Mouse (Mus musculus) midbrain, embryonic 11.5 days (tissue): ENCODE measurements at regions not wholly inside any gene's neighbourhood (a gene's known extent, or its start where the extent isn't known, plus 50 kb on each side); places are given as distances from the start of the nearest gene placed in this dataset.
"Not testable (repeated sequence)": the region's sequence is repeated elsewhere in the genome, so short reads cannot be mapped to it uniquely, and the experiment has no call there.

Experiments
- ATAC-seq: fragments of 200-750 bp; cut with Nextera tagmentation; 2 replicates; pipeline ENCODE4 v1.8.0; 2017; ENCODE audit warnings: moderate TSS enrichment, moderate library complexity; ENCODE audit not compliant: low FRiP score
- DNase-seq: peaks from one replicate; pipeline ENCODE4 v3.0.0; 2015; ENCODE audit warnings: low spot score; ENCODE audit errors: missing footprints
- H3K27ac ChIP-seq: fragments of 300-500 bp; sonication (generic); 2 replicates; pipeline ENCODE4 v1.5.1; 2014; ENCODE audit warnings: low read depth, low read length
- H3K27me3 ChIP-seq: fragments of 300-500 bp; sonication (generic); 2 replicates; pipeline ENCODE4 v1.6.1; 2014; ENCODE audit warnings: mild to moderate bottlenecking, low read length, moderate library complexity, mixed read lengths; ENCODE audit not compliant: control insufficient read depth, insufficient read depth
- H3K36me3 ChIP-seq: fragments of 300-500 bp; sonication (generic); 2 replicates; pipeline ENCODE4 v1.6.1; 2014; ENCODE audit warnings: mild to moderate bottlenecking, low read length, moderate library complexity, mixed read lengths; ENCODE audit not compliant: control insufficient read depth, insufficient read depth
- H3K4me1 ChIP-seq: fragments of 300-500 bp; sonication (generic); 2 replicates; pipeline ENCODE4 v1.6.1; 2014; ENCODE audit warnings: low read length; ENCODE audit not compliant: control insufficient read depth, insufficient read depth
- H3K4me2 ChIP-seq: fragments of 300-500 bp; sonication (generic); 2 replicates; pipeline ENCODE4 v1.6.1; 2014; ENCODE audit warnings: mild to moderate bottlenecking, moderate library complexity
- H3K4me3 ChIP-seq: fragments of 300-500 bp; sonication (generic); 2 replicates; pipeline ENCODE4 v1.5.1; 2014; ENCODE audit warnings: low read depth, low read length
- H3K9ac ChIP-seq: fragments of 300-500 bp; sonication (generic); 2 replicates; pipeline ENCODE4 v1.6.1; 2014; ENCODE audit warnings: low read length
- H3K9me3 ChIP-seq: fragments of 300-500 bp; sonication (generic); 2 replicates; pipeline ENCODE4 v1.6.1; 2016; ENCODE audit warnings: low read length; ENCODE audit not compliant: control insufficient read depth
- WGBS: fragments of 180-500 bp; shearing (Covaris S2); extraction: QIAGEN DNeasy Blood & Tissue Kit; methylation state at CpG from one replicate; pipeline ENCODE4 v1.1.7; 2014; 5-methylcytosine and 5-hydroxymethylcytosine counted together

GRCm38 (mm10) chr6:22487467-22487866 lies 131.4 kb upstream of the Fam3c start:
- Histone ChIP-seq H3K27ac (no peak overlapping the region), H3K36me3 (no peaks in the 10 kb centered on the region), H3K4me1 (no peaks in the 10 kb centered on the region), H3K4me3 (no peak overlapping the region), H3K9me3 (no peaks in the 10 kb centered on the region), H3K4me2 (no peak overlapping the region), H3K27me3 (no peaks in the 10 kb centered on the region), H3K9ac (no peak overlapping the region)
- WGBS: 78% methylated on average over 3 of the region's 3 CpGs
- ATAC-seq (no peak), DNase-seq (no peak)

- H3K4me2 ChIP-seq: no peak overlapping the region
- WGBS: 88% methylated on average over 11 of the region's 11 CpGs
- no peaks in the 10 kb centered on the region for H3K27me3 ChIP-seq
- no peak overlapping the region for H3K4me3 ChIP-seq
- H3K36me3 ChIP-seq: no peaks in the 10 kb centered on the region
- DNase-seq (no peak), ATAC-seq (no peak)
- H3K9ac ChIP-seq: no peak overlapping the region
- no peaks in the 10 kb centered on the region for H3K9me3 ChIP-seq
- no peaks in the 10 kb centered on the region for H3K4me1 ChIP-seq
- H3K27ac ChIP-seq: no peak overlapping the region
Measured at GRCm38 (mm10) chr6:22485828-22486518, 129.9 kb upstream of the Fam3c start.

GRCm38 (mm10) chr6:22482257-22482656 lies 126.2 kb upstream of the Fam3c start:
- not testable (repeated sequence) for H3K4me1 ChIP-seq, H3K9ac ChIP-seq, H3K36me3 ChIP-seq, H3K27me3 ChIP-seq, ATAC-seq, H3K4me2 ChIP-seq, DNase-seq, H3K9me3 ChIP-seq, H3K27ac ChIP-seq, H3K4me3 ChIP-seq
- WGBS: 83% methylated on average over 4 of the region's 4 CpGs

- H3K27me3 ChIP-seq: no peaks in the 10 kb centered on the region
- WGBS: 87% methylated on average over 4 of the region's 4 CpGs
- no peak overlapping the region for H3K27ac ChIP-seq
- no peaks in the 10 kb centered on the region for H3K4me1 ChIP-seq
- H3K4me3 ChIP-seq: no peak overlapping the region
- DNase-seq (no peak), ATAC-seq (no peak)
- no peaks in the 10 kb centered on the region for H3K36me3 ChIP-seq
- no peak overlapping the region for H3K9ac ChIP-seq
- no peak overlapping the region for H3K4me2 ChIP-seq
- no peaks in the 10 kb centered on the region for H3K9me3 ChIP-seq
Measured at GRCm38 (mm10) chr6:22474604-22475003, 118.6 kb upstream of the Fam3c start.

GRCm38 (mm10) chr6:22474011-22474410 lies 118.0 kb upstream of the Fam3c start:
- Histone ChIP-seq H3K36me3 (no peaks in the 10 kb centered on the region), H3K4me2 (no peak overlapping the region), H3K9me3 (no peaks in the 10 kb centered on the region), H3K4me3 (no peak overlapping the region), H3K27me3 (no peaks in the 10 kb centered on the region), H3K9ac (no peak overlapping the region), H3K27ac (no peak overlapping the region), H3K4me1 (no peaks in the 10 kb centered on the region)
- DNase-seq (no peak), ATAC-seq (no peak)
- 84% methylated on average over 2 of the region's 2 CpGs for WGBS

- H3K9ac ChIP-seq, ATAC-seq, H3K4me1 ChIP-seq, H3K36me3 ChIP-seq, H3K9me3 ChIP-seq, H3K4me2 ChIP-seq, H3K27ac ChIP-seq, DNase-seq, H3K4me3 ChIP-seq, H3K27me3 ChIP-seq: not testable (repeated sequence)
- 94% methylated on average over 5 of the region's 5 CpGs for WGBS
Measured at GRCm38 (mm10) chr6:22472400-22472799, 116.4 kb upstream of the Fam3c start.

- WGBS: 90% methylated on average over 11 of the region's 11 CpGs
- H3K4me1 ChIP-seq: no peaks in the 10 kb centered on the region
- H3K27ac ChIP-seq: no peak overlapping the region
- DNase-seq: no peak
- no peaks in the 10 kb centered on the region for H3K9me3 ChIP-seq
- H3K4me3 ChIP-seq: no peak overlapping the region
- no peak overlapping the region for H3K9ac ChIP-seq
- no peak for ATAC-seq
- no peaks in the 10 kb centered on the region for H3K27me3 ChIP-seq
- H3K36me3 ChIP-seq: no peaks in the 10 kb centered on the region
- H3K4me2 ChIP-seq: no peak overlapping the region
Measured at GRCm38 (mm10) chr6:22467334-22467993, 111.4 kb upstream of the Fam3c start.

- Histone ChIP-seq H3K9ac (no peak overlapping the region), H3K36me3 (no peaks in the 10 kb centered on the region), H3K27me3 (no peaks in the 10 kb centered on the region), H3K27ac (no peak overlapping the region), H3K4me3 (no peak overlapping the region), H3K4me2 (no peak overlapping the region), H3K4me1 (no peaks in the 10 kb centered on the region), H3K9me3 (no peaks in the 10 kb centered on the region)
- no peak for DNase-seq
- WGBS: 81% methylated on average over 1 of the region's 1 CpGs
- ATAC-seq: no peak
Measured at GRCm38 (mm10) chr6:22465926-22466325, 109.9 kb upstream of the Fam3c start.

GRCm38 (mm10) chr6:22459440-22460016 lies 103.5 kb upstream of the Fam3c start:
- ATAC-seq (no peak), DNase-seq (peak; percentile 41)
- Histone ChIP-seq H3K9ac (no peak overlapping the region), H3K4me3 (no peak overlapping the region), H3K27ac (no peak overlapping the region), H3K36me3 (no peaks in the 10 kb centered on the region), H3K4me2 (no peak overlapping the region), H3K27me3 (no peaks in the 10 kb centered on the region), H3K4me1 (no peaks in the 10 kb centered on the region), H3K9me3 (no peaks in the 10 kb centered on the region)
- 96% methylated on average over 7 of the region's 7 CpGs for WGBS
